Mouse (Mus musculus): ENCODE data around the gene Olfr1347. TPM values are rescaled to one million over a fixed set of nuclear protein-coding genes. Genes with fewer than 3 reads are reported as not detected.
"Not testable (repeated sequence)": the region's sequence is repeated elsewhere in the genome, so short reads cannot be mapped to it uniquely, and the experiment has no call there.

Gene Olfr1347
- polyA plus RNA-seq (2014; fragmentation: Nextera tagmentation; extraction: Ambion mirVana): not detected in 2 replicates

DNA sequence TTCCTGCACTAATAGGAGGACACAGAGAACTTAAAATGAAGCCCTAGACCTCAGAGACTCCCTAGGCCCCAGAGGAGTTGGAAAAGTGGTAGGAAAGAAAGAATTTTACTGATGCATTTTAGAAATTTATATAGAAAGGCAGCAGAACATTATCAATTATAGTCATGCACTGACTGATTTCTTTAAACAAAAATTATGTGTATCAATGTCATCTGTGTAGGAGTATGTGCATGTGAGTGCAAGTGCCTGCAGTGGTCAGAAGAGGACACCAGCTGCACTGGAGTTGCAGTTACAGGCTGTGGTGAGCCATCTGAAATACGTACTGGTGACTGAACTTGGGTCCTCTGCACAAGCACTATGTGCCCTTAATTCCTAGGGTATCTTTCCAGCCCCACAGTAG lies at the start of gene Olfr1347:
Gene Olfr1347, minus strand, starts transcription at position 101 of the 400 bp plus-strand sequence.
- 71% methylated on average over 1 of the region's 1 CpGs for WGBS
- no peaks in the 10 kb centered on the region for H3K27me3 ChIP-seq (ENCODE audit: control insufficient read depth, insufficient read depth, low read length)
- H3K9ac ChIP-seq (ENCODE audit: low read length): no peak within 1 kb of the TSS
- peaks cover 6% of the 10 kb centered on the region; the same call in 1 of the 2 replicates for H3K9me3 ChIP-seq (ENCODE audit: control insufficient read depth, low read length)
- ATAC-seq (ENCODE audit: low FRiP score): no peak
- H3K4me2 ChIP-seq: no peak within 1 kb of the TSS
- no peaks in the 10 kb centered on the region for H3K4me1 ChIP-seq (ENCODE audit: control insufficient read depth, insufficient read depth, low read length)
- no peaks in the 10 kb centered on the region for H3K36me3 ChIP-seq (ENCODE audit: control insufficient read depth, insufficient read depth, low read length)
- DNase-seq (ENCODE audit: low spot score, missing footprints): no peak
- H3K27ac ChIP-seq (ENCODE audit: low read depth, low read length): no peak within 1 kb of the TSS
- no peak within 1 kb of the TSS for H3K4me3 ChIP-seq (ENCODE audit: low read depth, low read length)

DNA sequence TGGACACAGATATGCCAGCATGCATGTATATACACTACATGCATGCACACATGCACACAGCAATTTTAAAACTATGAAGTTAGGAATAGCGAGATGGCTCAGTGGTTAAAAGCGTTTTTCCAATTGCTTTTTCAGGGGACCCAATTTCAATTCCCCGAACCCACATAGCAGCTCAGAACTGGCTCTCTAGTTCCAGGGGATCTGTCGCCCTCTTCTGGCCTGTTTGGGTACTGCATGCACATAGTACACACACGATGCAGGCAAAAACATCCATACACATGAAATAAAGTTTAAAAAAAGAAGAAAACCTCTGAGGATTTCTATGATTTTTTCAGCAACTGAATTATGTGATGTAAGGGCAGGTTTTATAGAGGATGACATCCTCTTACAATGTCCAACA lies 26.6 kb upstream of the Olfr1347 start:
- WGBS: 61% methylated on average over 5 of the region's 5 CpGs

DNA sequence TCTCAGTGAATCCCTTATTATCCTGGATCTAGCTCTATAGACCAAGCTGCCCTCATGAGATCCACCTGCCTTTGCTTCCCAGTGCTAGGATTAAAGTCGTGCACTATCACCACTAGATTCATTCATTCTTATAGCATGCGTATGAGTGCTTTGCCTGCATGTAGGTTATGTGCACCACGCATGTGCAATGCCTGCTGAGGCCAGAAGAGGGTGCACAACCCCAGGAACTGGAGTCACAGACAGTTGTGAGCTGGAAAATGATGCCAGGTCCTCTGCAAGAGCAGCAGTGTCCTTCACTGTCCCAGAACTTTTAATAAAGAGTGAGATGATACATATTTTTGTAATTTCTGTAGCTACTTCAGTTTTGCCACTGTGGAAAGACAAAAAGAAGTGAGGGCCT lies 25.4 kb upstream of the Olfr1347 start:
- no peaks in the 10 kb centered on the region for H3K36me3 ChIP-seq (ENCODE audit: control insufficient read depth, insufficient read depth, low read length)
- WGBS: 65% methylated on average over 3 of the region's 3 CpGs
- DNase-seq (ENCODE audit: low spot score, missing footprints) (no peak), ATAC-seq (ENCODE audit: low FRiP score) (no peak)
- no peaks in the 10 kb centered on the region for H3K4me1 ChIP-seq (ENCODE audit: control insufficient read depth, insufficient read depth, low read length)
- H3K27ac ChIP-seq (ENCODE audit: low read depth, low read length): no peak overlapping the region
- H3K4me3 ChIP-seq (ENCODE audit: low read depth, low read length): no peak overlapping the region
- H3K27me3 ChIP-seq (ENCODE audit: control insufficient read depth, insufficient read depth, low read length): no peaks in the 10 kb centered on the region
- no peak overlapping the region for H3K4me2 ChIP-seq
- peaks cover 4% of the 10 kb centered on the region for H3K9me3 ChIP-seq (ENCODE audit: control insufficient read depth, low read length)
- no peak overlapping the region for H3K9ac ChIP-seq (ENCODE audit: low read length)

More for the DNA sequence above, 26.6 kb upstream of the Olfr1347 start:
- no peaks in the 10 kb centered on the region for H3K36me3 ChIP-seq (ENCODE audit: control insufficient read depth, insufficient read depth, low read length)
- H3K4me2 ChIP-seq: no peak overlapping the region
- no peaks in the 10 kb centered on the region for H3K4me1 ChIP-seq (ENCODE audit: control insufficient read depth, insufficient read depth, low read length)
- no peak overlapping the region for H3K27ac ChIP-seq (ENCODE audit: low read depth, low read length)
- H3K4me3 ChIP-seq (ENCODE audit: low read depth, low read length): no peak overlapping the region
- ATAC-seq (ENCODE audit: low FRiP score) (no peak), DNase-seq (ENCODE audit: low spot score, missing footprints) (no peak)
- no peaks in the 10 kb centered on the region for H3K27me3 ChIP-seq (ENCODE audit: control insufficient read depth, insufficient read depth, low read length)
- H3K9ac ChIP-seq (ENCODE audit: low read length): no peak overlapping the region
- H3K9me3 ChIP-seq (ENCODE audit: control insufficient read depth, low read length): peaks cover 4% of the 10 kb centered on the region

DNA sequence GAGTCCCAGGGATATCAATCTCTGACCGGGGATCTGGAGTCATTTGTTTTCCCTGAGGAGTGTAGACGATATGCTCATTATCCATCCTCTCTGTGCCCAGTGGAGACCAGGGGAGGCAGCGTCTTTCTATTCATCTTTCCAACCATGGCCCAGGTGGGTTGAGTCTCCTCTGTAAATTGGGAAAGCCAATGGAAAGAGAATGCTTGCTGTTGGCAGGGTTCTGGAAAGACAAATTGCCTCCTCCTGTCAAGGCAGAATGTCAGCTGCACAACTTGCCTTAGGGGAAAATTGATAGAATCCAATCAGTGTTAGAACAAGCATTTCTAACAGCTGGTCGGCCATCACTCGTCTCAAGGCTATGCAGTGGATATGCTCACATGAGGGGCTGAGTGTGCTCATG lies 23.3 kb upstream of the Olfr1347 start, which contains the start of gene Olfr1349:
Gene Olfr1349, minus strand, starts transcription at position 101 of the 400 bp plus-strand sequence.
- DNase-seq (ENCODE audit: low spot score, missing footprints) (no peak), ATAC-seq (ENCODE audit: low FRiP score) (no peak)
- Histone ChIP-seq H3K4me1 (ENCODE audit: control insufficient read depth, insufficient read depth, low read length) (no peaks in the 10 kb centered on the region), H3K27me3 (ENCODE audit: control insufficient read depth, insufficient read depth, low read length) (no peaks in the 10 kb centered on the region), H3K9ac (ENCODE audit: low read length) (no peak within 1 kb of the TSS), H3K27ac (ENCODE audit: low read depth, low read length) (no peak within 1 kb of the TSS), H3K9me3 (ENCODE audit: control insufficient read depth, low read length) (peaks cover 4% of the 10 kb centered on the region), H3K4me2 (no peak within 1 kb of the TSS), H3K36me3 (ENCODE audit: control insufficient read depth, insufficient read depth, low read length) (no peaks in the 10 kb centered on the region), H3K4me3 (ENCODE audit: low read depth, low read length) (no peak within 1 kb of the TSS)
- WGBS: 78% methylated on average over 5 of the region's 5 CpGs

DNA sequence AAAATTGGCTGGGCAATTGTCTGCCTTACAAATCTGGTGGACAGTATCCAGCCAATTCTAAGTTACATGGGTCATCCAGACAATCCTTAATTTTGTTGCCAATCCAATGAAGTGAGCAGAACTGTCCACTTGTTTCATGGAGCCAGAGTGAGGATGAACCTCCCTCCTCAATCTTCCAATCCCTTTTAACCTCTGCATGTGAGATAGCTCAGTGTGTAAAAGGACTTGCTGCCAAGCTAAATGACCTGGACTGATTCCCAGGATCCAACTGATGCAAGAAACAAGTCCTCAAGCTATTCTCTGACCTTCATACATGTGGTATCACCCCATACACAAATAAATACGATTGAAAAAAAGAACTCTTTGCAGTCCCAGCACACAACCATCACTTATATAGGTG lies 22.1 kb upstream of the Olfr1347 start:
- H3K4me3 ChIP-seq (ENCODE audit: low read depth, low read length): no peak overlapping the region
- ATAC-seq (ENCODE audit: low FRiP score) (no peak), DNase-seq (ENCODE audit: low spot score, missing footprints) (no peak)
- H3K27ac ChIP-seq (ENCODE audit: low read depth, low read length): no peak overlapping the region
- H3K9ac ChIP-seq (ENCODE audit: low read length): no peak overlapping the region
- WGBS: 42% methylated on average over 1 of the region's 1 CpGs
- H3K4me2 ChIP-seq: no peak overlapping the region
- peaks cover 7% of the 10 kb centered on the region for H3K9me3 ChIP-seq (ENCODE audit: control insufficient read depth, low read length)
- no peaks in the 10 kb centered on the region for H3K4me1 ChIP-seq (ENCODE audit: control insufficient read depth, insufficient read depth, low read length)
- H3K36me3 ChIP-seq (ENCODE audit: control insufficient read depth, insufficient read depth, low read length): no peaks in the 10 kb centered on the region
- H3K27me3 ChIP-seq (ENCODE audit: control insufficient read depth, insufficient read depth, low read length): no peaks in the 10 kb centered on the region

- 91% methylated on average over 1 of the region's 1 CpGs for WGBS
- Histone ChIP-seq H3K9me3 (ENCODE audit: control insufficient read depth, low read length) (peaks cover 3% of the 10 kb centered on the region; the same call in 1 of the 2 replicates), H3K9ac (ENCODE audit: low read length) (no peak within 1 kb of the TSS), H3K4me3 (ENCODE audit: low read depth, low read length) (no peak within 1 kb of the TSS), H3K27ac (ENCODE audit: low read depth, low read length) (no peak within 1 kb of the TSS), H3K36me3 (ENCODE audit: control insufficient read depth, insufficient read depth, low read length) (no peaks in the 10 kb centered on the region), H3K4me1 (ENCODE audit: control insufficient read depth, insufficient read depth, low read length) (no peaks in the 10 kb centered on the region), H3K4me2 (no peak within 1 kb of the TSS), H3K27me3 (ENCODE audit: control insufficient read depth, insufficient read depth, low read length) (no peaks in the 10 kb centered on the region)
- ATAC-seq (ENCODE audit: low FRiP score) (no peak), DNase-seq (ENCODE audit: low spot score, missing footprints) (no peak)
Measured at GRCm38 (mm10) chr7:6508648-6509047, 9.1 kb upstream of the Olfr1347 start, which contains the start of gene Olfr1348. Gene Olfr1348 (minus strand): TSS chr7:6508748.

DNA sequence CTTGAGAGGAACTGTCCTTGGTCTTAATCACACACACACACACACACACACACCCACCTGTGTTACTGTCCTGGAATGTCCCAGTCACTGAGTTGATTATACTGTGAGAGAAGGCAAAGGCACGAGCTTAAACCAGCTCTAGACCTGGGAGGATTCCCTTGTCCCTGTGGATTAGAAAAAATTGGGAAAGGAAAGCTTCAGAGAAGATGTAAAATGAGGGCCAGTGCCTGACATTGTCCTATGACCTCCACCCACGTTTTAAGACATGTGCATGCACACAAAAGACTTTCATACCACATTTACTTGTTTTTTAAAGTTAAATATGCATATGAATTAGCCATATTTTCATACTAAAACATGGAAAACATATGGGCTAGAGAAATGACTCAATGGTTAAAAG lies 12.7 kb downstream of the Olfr1347 start, which contains the start of gene Olfr5:
Gene Olfr5, minus strand, starts transcription at position 101 of the 400 bp plus-strand sequence.
- DNase-seq (ENCODE audit: low spot score, missing footprints) (no peak), ATAC-seq (ENCODE audit: low FRiP score) (no peak)
- no peak within 1 kb of the TSS for H3K27ac ChIP-seq (ENCODE audit: low read depth, low read length)
- no peak within 1 kb of the TSS for H3K9ac ChIP-seq (ENCODE audit: low read length)
- peaks cover 5% of the 10 kb centered on the region; the same call in 1 of the 2 replicates for H3K9me3 ChIP-seq (ENCODE audit: control insufficient read depth, low read length)
- H3K27me3 ChIP-seq (ENCODE audit: control insufficient read depth, insufficient read depth, low read length): no peaks in the 10 kb centered on the region
- H3K4me3 ChIP-seq (ENCODE audit: low read depth, low read length): no peak within 1 kb of the TSS
- WGBS: 30% methylated on average over 2 of the region's 2 CpGs
- no peak within 1 kb of the TSS for H3K4me2 ChIP-seq
- H3K36me3 ChIP-seq (ENCODE audit: control insufficient read depth, insufficient read depth, low read length): no peaks in the 10 kb centered on the region
- no peaks in the 10 kb centered on the region for H3K4me1 ChIP-seq (ENCODE audit: control insufficient read depth, insufficient read depth, low read length)

GRCm38 (mm10) chr7:6477633-6478032 lies 21.9 kb downstream of the Olfr1347 start:
- H3K36me3 ChIP-seq (ENCODE audit: control insufficient read depth, insufficient read depth, low read length); H3K27ac ChIP-seq (ENCODE audit: low read depth, low read length); H3K9me3 ChIP-seq (ENCODE audit: control insufficient read depth, low read length); H3K4me3 ChIP-seq (ENCODE audit: low read depth, low read length); H3K4me1 ChIP-seq (ENCODE audit: control insufficient read depth, insufficient read depth, low read length); H3K27me3 ChIP-seq (ENCODE audit: control insufficient read depth, insufficient read depth, low read length); H3K9ac ChIP-seq (ENCODE audit: low read length); ATAC-seq (ENCODE audit: low FRiP score); DNase-seq (ENCODE audit: low spot score, missing footprints); H3K4me2 ChIP-seq: not testable (repeated sequence)
- WGBS: 70% methylated on average over 2 of the region's 2 CpGs

GRCm38 (mm10) chr7:6466951-6467350 lies 32.6 kb downstream of the Olfr1347 start, which contains the start of gene Olfr1346:
Gene Olfr1346 (plus strand): TSS chr7:6467101.
- H3K27ac ChIP-seq (ENCODE audit: low read depth, low read length): no peak within 1 kb of the TSS
- no peaks in the 10 kb centered on the region for H3K4me1 ChIP-seq (ENCODE audit: control insufficient read depth, insufficient read depth, low read length)
- H3K4me2 ChIP-seq: no peak within 1 kb of the TSS
- H3K9me3 ChIP-seq (ENCODE audit: control insufficient read depth, low read length): no peaks in the 10 kb centered on the region; the same call in 1 of the 2 replicates
- no peak within 1 kb of the TSS for H3K9ac ChIP-seq (ENCODE audit: low read length)
- DNase-seq (ENCODE audit: low spot score, missing footprints): no peak
- H3K36me3 ChIP-seq (ENCODE audit: control insufficient read depth, insufficient read depth, low read length): no peaks in the 10 kb centered on the region
- no peak within 1 kb of the TSS for H3K4me3 ChIP-seq (ENCODE audit: low read depth, low read length)
- H3K27me3 ChIP-seq (ENCODE audit: control insufficient read depth, insufficient read depth, low read length): no peaks in the 10 kb centered on the region
- no peak for ATAC-seq (ENCODE audit: low FRiP score)
